Mouse (Mus musculus) erythroblast, embryonic 14.5 days (primary cell): ENCODE data around the gene Aim2. TPM values are rescaled to one million over a fixed set of nuclear protein-coding genes. Genes with fewer than 3 reads are reported as not detected.

Experiments used
- H3K27me3 ChIP-seq: 2 replicates; pipeline ENCODE4 v1.6.1; 2012; ENCODE audit warnings: inconsistent platforms; ENCODE audit not compliant: control insufficient read depth
- H3K36me3 ChIP-seq: 2 replicates; pipeline ENCODE4 v1.6.1; 2012; ENCODE audit warnings: mild to moderate bottlenecking, inconsistent platforms; ENCODE audit not compliant: control insufficient read depth
- H3K4me1 ChIP-seq: 2 replicates; pipeline ENCODE4 v1.6.1; 2012; ENCODE audit warnings: inconsistent platforms; ENCODE audit not compliant: control insufficient read depth
- H3K4me3 ChIP-seq: replicated peaks from 2 replicates; pipeline ENCODE3; 2012; ENCODE audit warnings: moderate library complexity, mild to moderate bottlenecking, inconsistent platforms
- H3K9me3 ChIP-seq: 2 replicates; pipeline ENCODE4 v1.6.1; 2012; ENCODE audit warnings: low read length, inconsistent platforms, mixed read lengths; ENCODE audit not compliant: control insufficient read depth
- GATA1 ChIP-seq: IDR thresholded peaks from 2 replicates; pipeline ENCODE4 v1.6.1; 2012; ENCODE audit warnings: low read length, inconsistent platforms, mixed read lengths
- TAL1 ChIP-seq: IDR thresholded peaks from 3 replicates; pipeline ENCODE4 v1.6.1; 2012; ENCODE audit warnings: low read length, inconsistent platforms, mixed read lengths
- polyA plus RNA-seq: library from polyadenylated mRNA; stranded (reverse); fragments of >175 nt; gene quantifications from 2 replicates; pipeline ENCODE4 v1.2.3, GENCODE M21; 2012

Aim2 gene
- polyA plus RNA-seq, 1 experiment: 0.06 TPM

- Histone ChIP-seq H3K27me3 (no peaks in the 10 kb centered on the region), H3K36me3 (no peaks in the 10 kb centered on the region), H3K4me3 (no peak overlapping the region), H3K4me1 (no peaks in the 10 kb centered on the region), H3K9me3 (no peaks in the 10 kb centered on the region)
- TF ChIP-seq TAL1 (no peak), GATA1 (no peak)
Observed at GRCm38 (mm10) chr1:173398323-173398970, 47.8 kb downstream of the Aim2 start.

GRCm38 (mm10) chr1:173404696-173405309, 54.1 kb downstream of the Aim2 start:
- H3K36me3 ChIP-seq: no peaks in the 10 kb centered on the region
- H3K4me1 ChIP-seq: no peaks in the 10 kb centered on the region
- no peaks in the 10 kb centered on the region for H3K27me3 ChIP-seq
- TF ChIP-seq TAL1: no peak
- TF ChIP-seq GATA1: no peak
- no peak overlapping the region for H3K4me3 ChIP-seq
- no peaks in the 10 kb centered on the region for H3K9me3 ChIP-seq

GRCm38 (mm10) chr1:173409066-173409465, 58.4 kb downstream of the Aim2 start:
- TF ChIP-seq TAL1 (no peak), GATA1 (no peak)
- no peaks in the 10 kb centered on the region for H3K4me1 ChIP-seq

GRCm38 (mm10) chr1:173411863-173412262, 61.2 kb downstream of the Aim2 start:
- Histone ChIP-seq H3K4me3 (no peak overlapping the region), H3K36me3 (no peaks in the 10 kb centered on the region), H3K27me3 (no peaks in the 10 kb centered on the region), H3K9me3 (no peaks in the 10 kb centered on the region), H3K4me1 (no peaks in the 10 kb centered on the region)
- TF ChIP-seq GATA1 (no peak), TAL1 (no peak)

More at GRCm38 (mm10) chr1:173409066-173409465, 58.4 kb downstream of the Aim2 start:
- H3K27me3 ChIP-seq: no peaks in the 10 kb centered on the region
- no peaks in the 10 kb centered on the region for H3K9me3 ChIP-seq
- H3K4me3 ChIP-seq: no peak overlapping the region
- no peaks in the 10 kb centered on the region for H3K36me3 ChIP-seq

- Histone ChIP-seq H3K9me3 (no peaks in the 10 kb centered on the region), H3K27me3 (no peaks in the 10 kb centered on the region), H3K4me3 (no peak overlapping the region), H3K36me3 (no peaks in the 10 kb centered on the region), H3K4me1 (no peaks in the 10 kb centered on the region)
- TF ChIP-seq TAL1 (no peak), GATA1 (no peak)
Observed at GRCm38 (mm10) chr1:173414631-173415030, 64.0 kb downstream of the Aim2 start.

DNA sequence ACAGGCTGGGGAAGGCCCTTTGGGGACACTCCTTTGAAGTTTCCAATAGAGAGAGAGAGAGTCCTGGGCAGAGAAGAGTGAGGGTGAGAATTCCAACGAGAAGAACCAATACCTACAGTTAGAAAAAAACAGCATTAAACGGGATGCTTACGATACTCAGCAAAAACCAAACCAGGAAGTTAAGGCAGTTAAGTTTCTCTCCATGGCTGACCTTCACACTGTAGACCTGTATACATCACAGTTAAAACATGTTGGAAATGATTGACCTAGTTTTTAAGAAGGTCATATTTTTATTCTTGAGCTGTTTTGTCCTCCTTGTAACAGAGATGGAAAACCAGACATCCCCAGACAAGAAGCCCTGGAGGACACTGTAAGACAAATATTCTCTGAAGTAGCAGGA, 67.8 kb downstream of the Aim2 start:
- Histone ChIP-seq H3K4me1 (no peaks in the 10 kb centered on the region), H3K9me3 (no peaks in the 10 kb centered on the region), H3K27me3 (no peaks in the 10 kb centered on the region), H3K36me3 (no peaks in the 10 kb centered on the region), H3K4me3 (no peak overlapping the region)
- TF ChIP-seq TAL1: no peak
- no peak for TF ChIP-seq GATA1

DNA sequence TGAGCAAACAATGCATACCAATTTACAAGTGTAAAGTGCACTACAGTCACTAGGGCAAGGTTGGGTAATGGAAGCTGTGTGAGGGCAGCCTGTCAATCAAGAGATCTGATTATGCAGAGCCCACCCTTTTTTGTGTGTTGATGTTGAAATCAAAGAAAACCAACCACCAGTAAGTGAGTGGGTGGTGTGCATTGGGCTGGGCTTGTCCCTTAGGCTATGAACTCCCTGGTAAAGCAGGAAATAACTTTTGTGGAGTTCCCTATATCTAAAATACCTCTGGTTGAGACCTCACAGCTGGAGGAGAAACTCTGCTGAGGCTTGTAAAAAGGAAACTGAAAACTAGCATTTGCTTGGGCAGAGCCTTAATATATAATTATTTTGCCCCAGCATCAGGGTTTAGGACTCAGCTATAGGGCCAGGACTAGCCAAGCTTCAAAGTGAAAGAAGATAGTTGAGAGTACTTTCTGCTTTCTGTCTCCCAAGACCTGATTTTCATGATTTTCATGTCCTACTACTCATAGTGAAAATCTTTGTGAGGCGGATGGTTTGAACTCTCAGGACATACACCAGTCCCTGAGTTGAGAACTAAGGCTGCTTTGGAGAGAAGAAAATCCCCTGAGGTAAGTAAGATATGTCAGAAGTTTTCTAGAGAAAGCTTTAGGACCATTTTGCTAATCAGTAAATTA, 68.4 kb downstream of the Aim2 start:
- no peaks in the 10 kb centered on the region for H3K9me3 ChIP-seq
- no peaks in the 10 kb centered on the region for H3K36me3 ChIP-seq
- H3K4me3 ChIP-seq: no peak overlapping the region
- no peaks in the 10 kb centered on the region for H3K27me3 ChIP-seq
- TF ChIP-seq GATA1 (no peak), TAL1 (no peak)
- H3K4me1 ChIP-seq: no peaks in the 10 kb centered on the region

GRCm38 (mm10) chr1:173420374-173420773, 69.7 kb downstream of the Aim2 start:
- no peak overlapping the region for H3K4me3 ChIP-seq
- H3K9me3 ChIP-seq: no peaks in the 10 kb centered on the region
- H3K36me3 ChIP-seq: no peaks in the 10 kb centered on the region
- no peak for TF ChIP-seq TAL1
- no peak for TF ChIP-seq GATA1
- no peaks in the 10 kb centered on the region for H3K4me1 ChIP-seq
- H3K27me3 ChIP-seq: no peaks in the 10 kb centered on the region

- H3K9me3 ChIP-seq: no peaks in the 10 kb centered on the region
Observed at GRCm38 (mm10) chr1:173426345-173426744, 75.7 kb downstream of the Aim2 start.

More at GRCm38 (mm10) chr1:173426345-173426744, 75.7 kb downstream of the Aim2 start:
- H3K4me3 ChIP-seq: no peak overlapping the region
- H3K36me3 ChIP-seq: no peaks in the 10 kb centered on the region
- no peak for TF ChIP-seq GATA1
- H3K4me1 ChIP-seq: no peaks in the 10 kb centered on the region
- no peaks in the 10 kb centered on the region for H3K27me3 ChIP-seq
